Mouse (Mus musculus) C2C12 (cell line): Measurements from ENCODE around the gene Atxn7l1. TPM values are rescaled to one million over a fixed set of nuclear protein-coding genes. Genes with fewer than 3 reads are reported as not detected.

ENCODE experiments used
- H3K27me3 ChIP-seq: one replicate; pipeline ENCODE4 v1.6.1; 2011; ENCODE audit not compliant: control insufficient read depth, insufficient read depth, insufficient read length
- H3K36me3 ChIP-seq: one replicate; pipeline ENCODE4 v1.6.1; 2011; ENCODE audit not compliant: control insufficient read depth, insufficient read depth
- H3K4me3 ChIP-seq: one replicate; pipeline ENCODE4 v1.5.1; 2011; ENCODE audit warnings: mild to moderate bottlenecking, control low read depth; ENCODE audit not compliant: poor library complexity, insufficient read depth, severe bottlenecking
- H3K79me2 ChIP-seq: one replicate; pipeline ENCODE4 v1.6.1; 2011; ENCODE audit not compliant: control insufficient read depth, insufficient read depth
- H3K79me3 ChIP-seq: one replicate; pipeline ENCODE4 v1.6.1; 2011; ENCODE audit warnings: low read depth, control low read depth
- H3ac ChIP-seq: one replicate; pipeline ENCODE3; 2011; ENCODE audit warnings: low read depth; ENCODE audit not compliant: control insufficient read depth, insufficient read length
- CEBPB ChIP-seq: IDR thresholded peaks from one replicate; pipeline ENCODE4 v1.6.1; 2011; ENCODE audit warnings: low read depth, mild to moderate bottlenecking, control low read depth, moderate library complexity
- CTCF ChIP-seq: IDR thresholded peaks from one replicate; pipeline ENCODE4 v1.5.1; 2011; ENCODE audit not compliant: control insufficient read depth, insufficient read depth, insufficient read length
- FOSL1 ChIP-seq: IDR thresholded peaks from one replicate; pipeline ENCODE4 v1.8.0; 2011; ENCODE audit warnings: mild to moderate bottlenecking, low read length; ENCODE audit not compliant: poor library complexity, insufficient read depth, severe bottlenecking
- MAX ChIP-seq: IDR thresholded peaks from one replicate; pipeline ENCODE4 v1.6.1; 2011; ENCODE audit warnings: mild to moderate bottlenecking, control low read depth
- MYOD1 ChIP-seq: IDR thresholded peaks from one replicate; pipeline ENCODE4 v1.6.1; 2011; ENCODE audit warnings: low read depth; ENCODE audit not compliant: control insufficient read depth, insufficient read length
- MYOG ChIP-seq: IDR thresholded peaks from one replicate; pipeline ENCODE4 v1.6.1; 2011; ENCODE audit not compliant: control insufficient read depth, insufficient read length; ENCODE audit errors: extremely low read depth
- USF1 ChIP-seq: IDR thresholded peaks from one replicate; pipeline ENCODE4 v1.6.1; 2011; ENCODE audit warnings: low read depth, mild to moderate bottlenecking, control low read depth, moderate library complexity
- long read RNA-seq, 2 experiments: library from polyadenylated mRNA; unstranded; transcript quantifications; one replicate each; pipeline ENCODE4 v2.0.0; 2019 to 2020
- polyA plus RNA-seq: library from polyadenylated mRNA; unstranded; fragments of >200 nt; fragmentation: generic; extraction: Trizol; gene quantifications from one replicate; pipeline ENCODE4 v1.2.1, GENCODE M21; 2012; ENCODE audit warnings: missing spikeins

Atxn7l1 gene
- 14.6 TPM for polyA plus RNA-seq
- long read RNA-seq, experiment 1, transcript Atxn7l1-203 (4 exons, 1,675 nt) = major isoform, 12 of 15 reads
- long read RNA-seq, experiment 1, partial matches to known transcripts = 0 of 15 reads
- long read RNA-seq, experiment 1, other reads (novel, unspliced or antisense) = 2 of 15 reads
- long read RNA-seq, experiment 2, partial matches to known transcripts = 1 of 6 reads
- long read RNA-seq, experiment 2, other reads (novel, unspliced or antisense) = 2 of 6 reads

DNA sequence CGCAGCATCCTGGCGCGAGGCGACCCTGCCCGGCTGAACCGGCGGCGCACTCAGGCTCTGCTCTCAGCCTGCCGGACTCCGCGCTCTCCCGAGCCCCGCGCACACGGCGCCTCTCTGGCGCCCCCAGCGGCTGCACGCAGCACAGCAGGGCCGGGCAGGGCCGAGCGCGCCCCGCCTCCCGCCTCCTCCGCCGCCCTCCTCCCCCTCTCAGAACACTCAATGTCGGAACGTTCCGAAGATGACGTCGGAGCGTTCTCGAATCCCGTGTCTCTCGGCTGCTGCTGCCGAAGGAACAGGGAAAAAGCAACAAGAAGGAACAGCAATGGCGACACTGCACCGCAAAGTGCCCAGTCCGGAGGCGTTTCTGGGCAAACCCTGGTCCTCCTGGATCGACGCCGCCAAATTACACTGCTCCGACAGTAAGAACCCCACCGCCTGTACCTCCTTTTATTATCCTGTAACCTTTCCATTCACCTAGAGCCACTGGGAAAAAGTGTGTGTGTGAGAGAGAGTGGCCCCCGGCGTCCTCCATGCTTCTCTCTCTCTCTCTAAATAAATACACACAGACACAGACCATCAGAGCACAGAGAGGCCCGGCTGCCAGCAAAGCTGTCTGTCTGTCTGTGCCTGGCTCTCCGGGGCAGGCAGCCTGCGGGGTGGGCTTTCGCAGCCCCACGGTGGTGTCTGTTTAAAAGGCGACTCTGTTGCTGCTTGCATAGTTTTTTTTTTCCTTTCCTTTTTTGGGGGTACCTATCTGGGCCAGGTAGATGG, at the start of gene Atxn7l1:
Atxn7l1 (plus strand) TSS at position 197 of the 771 bp plus-strand sequence.
- TF ChIP-seq MYOG (no peak), USF1 (no peak), MAX (peak; percentile 83), CEBPB (no peak), CTCF (peak; percentile 98), FOSL1 (no peak), MYOD1 (no peak)
- no peaks in the 10 kb centered on the region for H3K27me3 ChIP-seq

DNA sequence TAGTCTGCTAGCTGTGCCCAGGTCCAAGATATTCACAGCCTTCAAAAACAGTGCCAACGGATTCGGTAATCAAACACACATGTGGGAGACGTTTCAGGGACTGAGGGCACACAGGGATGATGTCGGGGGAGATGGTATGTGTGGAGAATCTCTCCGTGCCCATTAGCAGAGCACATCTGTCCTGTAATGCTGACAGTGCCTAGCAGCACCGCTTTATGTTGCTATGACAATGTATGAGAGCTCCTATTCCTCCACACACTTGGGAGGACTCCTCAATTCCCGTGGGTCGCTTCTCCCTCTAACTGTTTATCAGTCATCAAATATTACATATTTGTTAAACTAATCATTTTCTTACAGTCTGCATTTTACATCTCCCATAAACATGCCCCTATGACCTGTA, 45.9 kb upstream of the Atxn7l1 start:
- no peaks in the 10 kb centered on the region for H3K36me3 ChIP-seq
- TF ChIP-seq MYOG = no peak
- no peak for TF ChIP-seq MYOD1
- no peak for TF ChIP-seq FOSL1
- no peak for TF ChIP-seq MAX
- no peak for TF ChIP-seq CEBPB
- no peak for TF ChIP-seq CTCF
- TF ChIP-seq USF1 = no peak
- no peaks in the 10 kb centered on the region for H3K27me3 ChIP-seq
- no peak overlapping the region for H3K4me3 ChIP-seq
- H3K79me2 ChIP-seq = no peaks in the 10 kb centered on the region
- H3ac ChIP-seq = no peak overlapping the region
- H3K79me3 ChIP-seq = no peaks in the 10 kb centered on the region

More for the DNA sequence above, at the start of gene Atxn7l1:
- peaks cover 12% of the 10 kb centered on the region for H3K36me3 ChIP-seq
- peak within 1 kb of the TSS; percentile 72 for H3K4me3 ChIP-seq
- H3K79me3 ChIP-seq = peaks cover 78% of the 10 kb centered on the region
- H3ac ChIP-seq = peak within 1 kb of the TSS; percentile 93
- peaks cover 97% of the 10 kb centered on the region for H3K79me2 ChIP-seq

DNA sequence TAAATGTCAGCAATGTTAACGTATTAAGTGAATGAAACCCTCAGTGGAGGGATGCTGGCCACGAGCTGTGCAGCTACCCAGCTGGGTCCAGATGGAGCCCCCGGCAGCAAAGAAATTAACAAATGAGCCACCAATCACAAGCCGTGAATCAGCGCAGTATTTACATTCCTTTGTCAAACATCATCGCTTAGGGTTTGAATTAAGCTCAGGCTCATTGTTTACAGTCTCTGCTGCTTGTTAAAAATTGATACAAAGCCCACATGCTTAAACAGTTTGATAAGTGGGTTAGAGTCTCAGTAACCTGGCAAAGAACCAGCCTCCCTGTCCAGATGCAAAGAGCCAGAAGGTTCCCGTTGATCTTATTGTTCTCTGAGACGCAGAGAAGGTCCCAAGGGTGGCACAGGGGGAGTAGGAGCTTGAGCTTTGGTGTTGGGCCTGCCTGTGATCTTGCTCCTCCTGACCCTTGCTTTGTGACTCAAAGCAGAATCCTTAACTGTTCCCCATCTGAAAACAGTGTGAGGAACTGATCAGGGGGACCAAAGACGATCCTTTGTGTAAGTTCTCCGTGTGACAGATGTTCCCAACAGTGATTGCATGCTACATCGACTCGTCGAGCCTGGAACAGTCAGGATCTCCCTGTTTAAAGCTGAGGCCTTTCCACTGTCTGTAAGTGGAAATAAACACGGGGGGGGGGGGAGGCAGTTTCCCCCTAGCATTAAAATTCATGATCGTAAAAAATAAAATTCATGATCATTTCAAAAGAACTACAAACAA, 45.0 kb upstream of the Atxn7l1 start:
- Histone ChIP-seq H3K79me2 (no peaks in the 10 kb centered on the region), H3ac (no peak overlapping the region), H3K79me3 (no peaks in the 10 kb centered on the region), H3K4me3 (no peak overlapping the region), H3K27me3 (no peaks in the 10 kb centered on the region), H3K36me3 (no peaks in the 10 kb centered on the region)
- TF ChIP-seq CEBPB = no peak
- TF ChIP-seq MYOG = no peak
- no peak for TF ChIP-seq FOSL1
- no peak for TF ChIP-seq USF1

DNA sequence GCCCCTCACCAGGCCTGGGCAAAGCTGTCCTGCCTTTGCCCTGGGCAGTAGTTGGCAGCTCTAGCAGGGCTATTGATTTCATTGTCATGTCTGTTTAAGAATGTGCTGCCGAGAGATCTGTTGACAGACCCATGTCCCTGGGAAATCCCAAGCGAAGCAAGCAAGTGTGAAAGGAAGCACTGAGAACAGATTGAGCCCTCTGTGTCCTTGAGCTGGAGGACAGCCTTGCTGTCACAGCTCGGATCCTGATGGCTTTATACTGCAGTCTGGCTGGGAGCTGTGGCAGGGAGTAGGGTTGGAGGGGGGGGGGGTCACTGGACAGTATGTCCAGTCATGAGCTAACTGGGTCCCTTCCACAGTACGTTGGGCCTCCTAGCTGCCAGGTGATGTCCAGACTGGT, 41.8 kb upstream of the Atxn7l1 start:
- Histone ChIP-seq H3K79me2 (no peaks in the 10 kb centered on the region), H3K27me3 (no peaks in the 10 kb centered on the region), H3ac (no peak overlapping the region), H3K4me3 (no peak overlapping the region), H3K36me3 (no peaks in the 10 kb centered on the region), H3K79me3 (no peaks in the 10 kb centered on the region)
- TF ChIP-seq MYOG (no peak), CTCF (no peak), FOSL1 (no peak), USF1 (no peak), CEBPB (no peak), MAX (no peak), MYOD1 (no peak)

DNA sequence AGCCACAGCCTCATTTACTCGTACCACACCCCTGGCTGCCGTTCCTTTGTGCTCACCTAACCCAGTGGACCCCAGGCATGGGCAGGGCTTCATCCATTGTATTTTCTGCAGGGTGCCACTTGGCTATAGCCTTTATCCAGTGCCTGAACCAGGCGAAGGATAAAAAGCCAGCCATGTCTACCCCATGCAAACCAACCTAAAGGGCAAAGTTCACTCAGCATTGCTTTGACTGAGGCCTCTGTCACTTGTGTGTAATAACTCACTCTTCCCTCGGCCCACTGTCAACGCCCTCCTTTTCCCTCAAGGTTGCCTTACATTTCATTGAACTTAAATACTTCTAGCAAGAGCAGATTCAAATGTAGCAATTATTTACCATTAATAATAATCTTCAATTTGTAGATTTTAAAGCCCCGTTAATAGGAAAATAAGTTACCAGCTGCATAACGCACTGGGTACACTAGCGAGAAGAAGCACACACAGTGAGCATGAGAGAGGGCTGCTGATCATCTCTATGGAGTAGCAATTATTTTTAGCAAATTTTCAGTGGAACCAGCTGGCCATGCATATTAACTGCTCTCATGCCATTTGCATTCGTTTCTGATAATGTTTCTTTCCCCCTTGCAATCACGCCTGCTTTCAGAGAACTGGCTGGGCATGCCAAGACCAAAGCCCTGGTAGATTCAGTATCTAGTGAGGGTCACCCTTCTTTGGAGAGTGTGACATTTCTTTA, 40.9 kb upstream of the Atxn7l1 start:
- Histone ChIP-seq H3K79me2 (no peaks in the 10 kb centered on the region), H3K27me3 (no peaks in the 10 kb centered on the region), H3K79me3 (no peaks in the 10 kb centered on the region), H3K4me3 (no peak overlapping the region), H3ac (no peak overlapping the region), H3K36me3 (no peaks in the 10 kb centered on the region)
- TF ChIP-seq CTCF = no peak
- TF ChIP-seq MYOD1 = no peak
- TF ChIP-seq CEBPB = no peak
- TF ChIP-seq USF1 = no peak
- TF ChIP-seq MYOG = no peak
- TF ChIP-seq FOSL1 = no peak
- TF ChIP-seq MAX = no peak
